Mouse (Mus musculus): ENCODE data around the gene Nelfb.

DNA sequence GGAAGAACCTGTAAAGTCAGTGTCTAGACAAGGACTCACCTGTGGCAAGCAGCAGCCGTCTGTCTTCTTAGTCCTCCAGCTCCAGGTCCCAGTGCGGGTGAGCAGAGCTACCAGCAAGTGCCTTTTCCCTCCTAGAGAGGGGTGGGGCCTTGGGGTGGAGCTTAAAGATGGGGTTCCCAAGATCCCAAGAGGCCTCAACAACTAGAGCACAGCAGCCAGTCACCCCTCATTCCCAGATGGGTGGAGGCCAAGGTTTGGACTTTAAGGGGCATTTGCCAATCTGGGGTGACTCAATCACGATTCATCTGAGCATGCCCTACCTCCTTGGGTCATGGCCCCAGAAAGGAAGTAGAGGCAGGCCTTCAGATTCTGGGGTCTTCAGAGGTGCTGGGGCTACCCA, 28.5 kb upstream of the Nelfb start:
- TF ChIP-seq CTCF (IDR thresholded peaks at IDR 0.05; ENCODE audit: borderline replicate concordance, extremely low read depth, insufficient read depth, insufficient read length) = no peak
- no peak for TF ChIP-seq POLR2A (IDR thresholded peaks at IDR 0.05; ENCODE audit: borderline replicate concordance, extremely low read depth, insufficient read depth, insufficient read length, poor library complexity, severe bottlenecking)
